Mouse (Mus musculus): ENCODE results near the gene Tmem132b. TPM values are rescaled to one million over a fixed set of nuclear protein-coding genes. Genes with fewer than 3 reads are reported as not detected.
"Not testable (repeated sequence)": the region's sequence is repeated elsewhere in the genome, so short reads cannot be mapped to it uniquely, and the experiment has no call there.

Tmem132b gene
- polyA plus RNA-seq (2014; fragmentation: Nextera tagmentation; extraction: Ambion mirVana) = 1.4 and 1.5 TPM in 2 replicates

- Histone ChIP-seq H3K4me1 (ENCODE audit: control insufficient read depth, insufficient read depth, low read length) (peaks cover 29% of the 10 kb centered on the region), H3K27ac (ENCODE audit: low read depth, low read length) (0 out of 2 replicates have a peak within 1 kb of the TSS, but pooled peaks have one; percentile 31), H3K9me3 (ENCODE audit: control insufficient read depth, low read length) (no peaks in the 10 kb centered on the region; the same call in 1 of the 2 replicates), H3K9ac (ENCODE audit: low read length) (peak within 1 kb of the TSS; percentile 57), H3K4me2 (ENCODE audit: low read depth) (peak within 1 kb of the TSS; percentile 91), H3K4me3 (ENCODE audit: low read depth, low read length) (peak within 1 kb of the TSS; percentile 62), H3K27me3 (ENCODE audit: control insufficient read depth, insufficient read depth, low read length) (peaks cover 47% of the 10 kb centered on the region), H3K36me3 (ENCODE audit: control insufficient read depth, insufficient read depth, low read length) (no peaks in the 10 kb centered on the region)
- ATAC-seq (ENCODE audit: insufficient read depth, low FRiP score, low TSS enrichment) (no peak), DNase-seq (ENCODE audit: low spot score) (peak; percentile 52)
- WGBS = 3% methylated on average over 25 of the region's 25 CpGs
These were observed at the start of gene Tmem132b for GRCm38 (mm10) chr5:125531634-125532033. Tmem132b (plus strand) TSS chr5:125531774.

GRCm38 (mm10) chr5:125482474-125482873, 49.1 kb upstream of the Tmem132b start:
- Histone ChIP-seq H3K27ac (ENCODE audit: low read depth, low read length) (no peak overlapping the region), H3K36me3 (ENCODE audit: control insufficient read depth, insufficient read depth, low read length) (peaks cover 2% of the 10 kb centered on the region), H3K27me3 (ENCODE audit: control insufficient read depth, insufficient read depth, low read length) (no peaks in the 10 kb centered on the region), H3K4me2 (ENCODE audit: low read depth) (no peak overlapping the region), H3K9ac (ENCODE audit: low read length) (no peak overlapping the region), H3K9me3 (ENCODE audit: control insufficient read depth, low read length) (no peaks in the 10 kb centered on the region), H3K4me1 (ENCODE audit: control insufficient read depth, insufficient read depth, low read length) (peaks cover 1% of the 10 kb centered on the region), H3K4me3 (ENCODE audit: low read depth, low read length) (no peak overlapping the region)
- DNase-seq (ENCODE audit: low spot score) (no peak), ATAC-seq (ENCODE audit: insufficient read depth, low FRiP score, low TSS enrichment) (no peak)
- 88% methylated on average over 7 of the region's 7 CpGs for WGBS

GRCm38 (mm10) chr5:125483712-125484611, 47.6 kb upstream of the Tmem132b start:
- Histone ChIP-seq H3K27me3 (ENCODE audit: control insufficient read depth, insufficient read depth, low read length) (no peaks in the 10 kb centered on the region), H3K9me3 (ENCODE audit: control insufficient read depth, low read length) (no peaks in the 10 kb centered on the region), H3K9ac (ENCODE audit: low read length) (no peak overlapping the region), H3K27ac (ENCODE audit: low read depth, low read length) (no peak overlapping the region), H3K4me3 (ENCODE audit: low read depth, low read length) (no peak overlapping the region), H3K4me1 (ENCODE audit: control insufficient read depth, insufficient read depth, low read length) (no peaks in the 10 kb centered on the region), H3K36me3 (ENCODE audit: control insufficient read depth, insufficient read depth, low read length) (peaks cover 2% of the 10 kb centered on the region), H3K4me2 (ENCODE audit: low read depth) (no peak overlapping the region)
- ATAC-seq (ENCODE audit: insufficient read depth, low FRiP score, low TSS enrichment) (no peak), DNase-seq (ENCODE audit: low spot score) (no peak)
- 80% methylated on average over 5 of the region's 6 CpGs for WGBS

- H3K9ac ChIP-seq (ENCODE audit: low read length) = no peak overlapping the region
- no peak overlapping the region for H3K4me3 ChIP-seq (ENCODE audit: low read depth, low read length)
- no peak for ATAC-seq (ENCODE audit: insufficient read depth, low FRiP score, low TSS enrichment)
- H3K4me2 ChIP-seq (ENCODE audit: low read depth) = no peak overlapping the region
- no peaks in the 10 kb centered on the region for H3K4me1 ChIP-seq (ENCODE audit: control insufficient read depth, insufficient read depth, low read length)
- peaks cover 4% of the 10 kb centered on the region for H3K36me3 ChIP-seq (ENCODE audit: control insufficient read depth, insufficient read depth, low read length)
- H3K27ac ChIP-seq (ENCODE audit: low read depth, low read length) = no peak overlapping the region
- 89% methylated on average over 4 of the region's 4 CpGs for WGBS
- no peaks in the 10 kb centered on the region for H3K9me3 ChIP-seq (ENCODE audit: control insufficient read depth, low read length)
- DNase-seq (ENCODE audit: low spot score) = no peak
- H3K27me3 ChIP-seq (ENCODE audit: control insufficient read depth, insufficient read depth, low read length) = no peaks in the 10 kb centered on the region
These were observed 46.4 kb upstream of the Tmem132b start for GRCm38 (mm10) chr5:125485031-125485778.

- Histone ChIP-seq H3K27me3 (ENCODE audit: control insufficient read depth, insufficient read depth, low read length) (no peaks in the 10 kb centered on the region), H3K4me2 (ENCODE audit: low read depth) (no peak overlapping the region), H3K9me3 (ENCODE audit: control insufficient read depth, low read length) (no peaks in the 10 kb centered on the region), H3K27ac (ENCODE audit: low read depth, low read length) (no peak overlapping the region), H3K9ac (ENCODE audit: low read length) (no peak overlapping the region), H3K4me3 (ENCODE audit: low read depth, low read length) (no peak overlapping the region), H3K4me1 (ENCODE audit: control insufficient read depth, insufficient read depth, low read length) (no peaks in the 10 kb centered on the region), H3K36me3 (ENCODE audit: control insufficient read depth, insufficient read depth, low read length) (peaks cover 6% of the 10 kb centered on the region)
- DNase-seq (ENCODE audit: low spot score) (no peak), ATAC-seq (ENCODE audit: insufficient read depth, low FRiP score, low TSS enrichment) (no peak)
- 92% methylated on average over 1 of the region's 1 CpGs for WGBS
These were observed 45.5 kb upstream of the Tmem132b start for GRCm38 (mm10) chr5:125486088-125486487.

- Histone ChIP-seq H3K9ac (ENCODE audit: low read length) (no peak overlapping the region), H3K9me3 (ENCODE audit: control insufficient read depth, low read length) (no peaks in the 10 kb centered on the region), H3K27ac (ENCODE audit: low read depth, low read length) (peak overlapping the region; percentile 70), H3K4me3 (ENCODE audit: low read depth, low read length) (no peak overlapping the region), H3K36me3 (ENCODE audit: control insufficient read depth, insufficient read depth, low read length) (peaks cover 6% of the 10 kb centered on the region), H3K4me1 (ENCODE audit: control insufficient read depth, insufficient read depth, low read length) (no peaks in the 10 kb centered on the region), H3K27me3 (ENCODE audit: control insufficient read depth, insufficient read depth, low read length) (no peaks in the 10 kb centered on the region), H3K4me2 (ENCODE audit: low read depth) (no peak overlapping the region)
- ATAC-seq (ENCODE audit: insufficient read depth, low FRiP score, low TSS enrichment) (peak; percentile 48; the same call in 1 of the 2 replicates), DNase-seq (ENCODE audit: low spot score) (peak; percentile 57)
- WGBS = 65% methylated on average over 11 of the region's 11 CpGs
These were observed 44.0 kb upstream of the Tmem132b start for GRCm38 (mm10) chr5:125487375-125488115.

- ATAC-seq (ENCODE audit: insufficient read depth, low FRiP score, low TSS enrichment) (no peak), DNase-seq (ENCODE audit: low spot score) (peak; percentile 45)
- 77% methylated on average over 4 of the region's 4 CpGs for WGBS
- Histone ChIP-seq H3K36me3 (ENCODE audit: control insufficient read depth, insufficient read depth, low read length) (peaks cover 4% of the 10 kb centered on the region), H3K27me3 (ENCODE audit: control insufficient read depth, insufficient read depth, low read length) (no peaks in the 10 kb centered on the region), H3K4me3 (ENCODE audit: low read depth, low read length) (no peak overlapping the region), H3K9ac (ENCODE audit: low read length) (no peak overlapping the region), H3K4me2 (ENCODE audit: low read depth) (no peak overlapping the region), H3K27ac (ENCODE audit: low read depth, low read length) (peak overlapping the region; percentile 70), H3K4me1 (ENCODE audit: control insufficient read depth, insufficient read depth, low read length) (no peaks in the 10 kb centered on the region), H3K9me3 (ENCODE audit: control insufficient read depth, low read length) (no peaks in the 10 kb centered on the region)
These were observed 43.5 kb upstream of the Tmem132b start for GRCm38 (mm10) chr5:125488116-125488455.

- 93% methylated on average over 5 of the region's 5 CpGs for WGBS
- not testable (repeated sequence) for ATAC-seq (ENCODE audit: insufficient read depth, low FRiP score, low TSS enrichment); H3K4me2 ChIP-seq (ENCODE audit: low read depth)
These were observed 42.6 kb upstream of the Tmem132b start for GRCm38 (mm10) chr5:125488953-125489352.

More at GRCm38 (mm10) chr5:125488953-125489352, 42.6 kb upstream of the Tmem132b start:
- H3K4me1 ChIP-seq (ENCODE audit: control insufficient read depth, insufficient read depth, low read length); DNase-seq (ENCODE audit: low spot score); H3K4me3 ChIP-seq (ENCODE audit: low read depth, low read length); H3K27ac ChIP-seq (ENCODE audit: low read depth, low read length); H3K9me3 ChIP-seq (ENCODE audit: control insufficient read depth, low read length); H3K36me3 ChIP-seq (ENCODE audit: control insufficient read depth, insufficient read depth, low read length); H3K27me3 ChIP-seq (ENCODE audit: control insufficient read depth, insufficient read depth, low read length); H3K9ac ChIP-seq (ENCODE audit: low read length): not testable (repeated sequence)
